Mouse (Mus musculus) myocyte (in vitro differentiated cells): ENCODE results near the gene Ttc39d. TPM values are rescaled to one million over a fixed set of nuclear protein-coding genes. Genes with fewer than 3 reads are reported as not detected.

ENCODE experiments used
- H3K27me3 ChIP-seq: one replicate; pipeline ENCODE4 v1.6.1; 2011; ENCODE audit not compliant: control insufficient read depth, insufficient read depth, insufficient read length
- H3K36me3 ChIP-seq: one replicate; pipeline ENCODE4 v1.6.1; 2011; ENCODE audit not compliant: control insufficient read depth, insufficient read depth
- H3K4me2 ChIP-seq: one replicate; pipeline ENCODE4 v1.6.1; 2011; ENCODE audit warnings: low read depth, control low read depth
- H3K4me3 ChIP-seq: one replicate; pipeline ENCODE4 v1.5.1; 2011; ENCODE audit warnings: mild to moderate bottlenecking, control low read depth, moderate library complexity
- H3K79me2 ChIP-seq: one replicate; pipeline ENCODE4 v1.6.1; 2011; ENCODE audit not compliant: control insufficient read depth, insufficient read depth
- H3ac ChIP-seq: one replicate; pipeline ENCODE4 v1.6.1; 2011; ENCODE audit not compliant: control insufficient read depth, insufficient read length
- CEBPB ChIP-seq: IDR thresholded peaks from 2 replicates; pipeline ENCODE4 v1.6.1; 2011; ENCODE audit warnings: mild to moderate bottlenecking, moderate library complexity; ENCODE audit not compliant: poor library complexity, insufficient read depth, severe bottlenecking
- E2F4 ChIP-seq: IDR thresholded peaks from one replicate; pipeline ENCODE4 v1.6.1; 2011; ENCODE audit warnings: mild to moderate bottlenecking, control low read depth, moderate library complexity; ENCODE audit not compliant: insufficient read depth
- MAX ChIP-seq: IDR thresholded peaks from one replicate; pipeline ENCODE4 v1.6.1; 2011; ENCODE audit warnings: low read depth, mild to moderate bottlenecking, control low read depth
- MYOD1 ChIP-seq, 3 experiments: IDR thresholded peaks; one replicate each; pipeline ENCODE4 v1.6.1; 2011; ENCODE audit warnings: control low read depth in 2 of 3, low read depth in 2 of 3, mild to moderate bottlenecking in 2 of 3, moderate library complexity in 1 of 3; ENCODE audit not compliant: insufficient read length in 2 of 3, control insufficient read depth in 1 of 3
- MYOG ChIP-seq, 3 experiments: IDR thresholded peaks; one replicate each; pipeline ENCODE4 v1.6.1; 2011; ENCODE audit warnings: control low read depth in 2 of 3, low read depth in 2 of 3, mild to moderate bottlenecking in 2 of 3; ENCODE audit not compliant: insufficient read length in 2 of 3, control insufficient read depth in 1 of 3, insufficient read depth in 1 of 3
- POLR2A ChIP-seq: IDR thresholded peaks from one replicate; pipeline ENCODE4 v1.6.1; 2011; ENCODE audit warnings: low read depth, mild to moderate bottlenecking, control low read depth, moderate library complexity; ENCODE audit not compliant: insufficient read length
- POLR2AphosphoS2 ChIP-seq: IDR thresholded peaks from one replicate; pipeline ENCODE4 v1.6.1; 2011; ENCODE audit warnings: low read depth, control low read depth; ENCODE audit not compliant: insufficient read length
- REST ChIP-seq: IDR thresholded peaks from one replicate; pipeline ENCODE4 v1.6.1; 2011; ENCODE audit warnings: mild to moderate bottlenecking, control low read depth, moderate library complexity; ENCODE audit not compliant: insufficient read depth, insufficient read length
- SRF ChIP-seq: IDR thresholded peaks from one replicate; pipeline ENCODE4 v1.6.1; 2011; ENCODE audit warnings: low read depth; ENCODE audit not compliant: control insufficient read depth, insufficient read length
- TCF12 ChIP-seq: IDR thresholded peaks from one replicate; pipeline ENCODE4 v1.6.1; 2011; ENCODE audit warnings: mild to moderate bottlenecking, control low read depth; ENCODE audit not compliant: poor library complexity, insufficient read depth, severe bottlenecking
- TCF3 ChIP-seq: IDR thresholded peaks from one replicate; pipeline ENCODE4 v1.6.1; 2011; ENCODE audit warnings: low read depth, control low read depth; ENCODE audit not compliant: insufficient read length
- USF1 ChIP-seq: IDR thresholded peaks from one replicate; pipeline ENCODE4 v1.6.1; 2011; ENCODE audit warnings: low read depth, mild to moderate bottlenecking, control low read depth, moderate library complexity
- polyA plus RNA-seq: library from polyadenylated mRNA; unstranded; fragments of >200 nt; fragmentation: generic; extraction: Trizol; gene quantifications from one replicate; pipeline ENCODE4 v1.2.1, GENCODE M21; 2012; ENCODE audit warnings: missing spikeins

Ttc39d gene
- polyA plus RNA-seq, 1 experiment, result 0.01 TPM

- H3K79me2 ChIP-seq, result no peaks in the 10 kb centered on the region
- TF ChIP-seq POLR2AphosphoS2 (no peak), SRF (no peak), MAX (no peak), USF1 (no peak), TCF3 (no peak), E2F4 (no peak), MYOG (IDR thresholded peaks at IDR 0.05; ENCODE audit: control insufficient read depth in 1 of 3, insufficient read depth in 1 of 3, insufficient read length in 2 of 3, low read depth in 2 of 3) (no peak)
Observed at GRCm38 (mm10) chr17:80180468-80180867, 26.8 kb upstream of the Ttc39d start.

GRCm38 (mm10) chr17:80183615-80184014 lies 23.6 kb upstream of the Ttc39d start:
- Histone ChIP-seq H3ac (no peak overlapping the region), H3K4me2 (no peak overlapping the region), H3K27me3 (no peaks in the 10 kb centered on the region), H3K79me2 (no peaks in the 10 kb centered on the region), H3K4me3 (no peak overlapping the region), H3K36me3 (no peaks in the 10 kb centered on the region)
- no peak for TF ChIP-seq SRF
- TF ChIP-seq TCF12, result no peak
- TF ChIP-seq REST, result no peak
- TF ChIP-seq POLR2AphosphoS2, result no peak
- no peak for TF ChIP-seq USF1
- no peak for TF ChIP-seq E2F4
- TF ChIP-seq POLR2A, result no peak
- no peak for TF ChIP-seq MYOG (IDR thresholded peaks at IDR 0.05; ENCODE audit: control insufficient read depth in 1 of 3, insufficient read depth in 1 of 3, insufficient read length in 2 of 3, low read depth in 2 of 3)
- no peak for TF ChIP-seq TCF3
- TF ChIP-seq MYOD1 (IDR thresholded peaks at IDR 0.05; ENCODE audit: control insufficient read depth in 1 of 3, insufficient read length in 2 of 3, low read depth in 2 of 3), result no peak
- TF ChIP-seq MAX, result no peak
- no peak for TF ChIP-seq CEBPB

More at GRCm38 (mm10) chr17:80180468-80180867, 26.8 kb upstream of the Ttc39d start:
- Histone ChIP-seq H3K4me2 (no peak overlapping the region), H3K36me3 (no peaks in the 10 kb centered on the region), H3ac (no peak overlapping the region), H3K4me3 (no peak overlapping the region), H3K27me3 (no peaks in the 10 kb centered on the region)

GRCm38 (mm10) chr17:80193075-80193474 lies 14.2 kb upstream of the Ttc39d start:
- H3K27me3 ChIP-seq, result no peaks in the 10 kb centered on the region
- no peak overlapping the region for H3K4me3 ChIP-seq
- H3K36me3 ChIP-seq, result peaks cover 20% of the 10 kb centered on the region
- TF ChIP-seq REST (no peak), CEBPB (no peak), MAX (no peak), POLR2AphosphoS2 (no peak), TCF12 (no peak), MYOD1 (IDR thresholded peaks at IDR 0.05; ENCODE audit: control insufficient read depth in 1 of 3, insufficient read length in 2 of 3, low read depth in 2 of 3) (no peak), E2F4 (no peak), SRF (no peak), POLR2A (no peak), TCF3 (no peak), MYOG (IDR thresholded peaks at IDR 0.05; ENCODE audit: control insufficient read depth in 1 of 3, insufficient read depth in 1 of 3, insufficient read length in 2 of 3, low read depth in 2 of 3) (no peak), USF1 (no peak)
- H3K4me2 ChIP-seq, result no peak overlapping the region
- H3K79me2 ChIP-seq, result no peaks in the 10 kb centered on the region
- no peak overlapping the region for H3ac ChIP-seq

- H3K36me3 ChIP-seq, result peaks cover 68% of the 10 kb centered on the region
- no peak for TF ChIP-seq POLR2AphosphoS2
- TF ChIP-seq REST, result no peak
- TF ChIP-seq CEBPB, result no peak
- no peak for TF ChIP-seq MYOG (IDR thresholded peaks at IDR 0.05; ENCODE audit: control insufficient read depth in 1 of 3, insufficient read depth in 1 of 3, insufficient read length in 2 of 3, low read depth in 2 of 3)
- TF ChIP-seq TCF12, result no peak
- no peak for TF ChIP-seq TCF3
- no peak for TF ChIP-seq MYOD1 (IDR thresholded peaks at IDR 0.05; ENCODE audit: control insufficient read depth in 1 of 3, insufficient read length in 2 of 3, low read depth in 2 of 3)
- TF ChIP-seq USF1, result no peak
- TF ChIP-seq POLR2A, result no peak
- no peak for TF ChIP-seq E2F4
- no peak overlapping the region for H3ac ChIP-seq
- H3K79me2 ChIP-seq, result peaks cover 52% of the 10 kb centered on the region
- no peaks in the 10 kb centered on the region for H3K27me3 ChIP-seq
- H3K4me2 ChIP-seq, result no peak overlapping the region
- no peak overlapping the region for H3K4me3 ChIP-seq
Observed at GRCm38 (mm10) chr17:80199160-80199778, 8.0 kb upstream of the Ttc39d start.

- H3K27me3 ChIP-seq, result no peaks in the 10 kb centered on the region
- peaks cover 47% of the 10 kb centered on the region for H3K36me3 ChIP-seq
- peak overlapping the region; percentile 94 for H3K4me3 ChIP-seq
- peak overlapping the region; percentile 86 for H3ac ChIP-seq
- no peak for TF ChIP-seq MYOD1 (IDR thresholded peaks at IDR 0.05; ENCODE audit: control insufficient read depth in 1 of 3, insufficient read length in 2 of 3, low read depth in 2 of 3)
- TF ChIP-seq POLR2A, result no peak
- no peak for TF ChIP-seq POLR2AphosphoS2
- TF ChIP-seq E2F4, result no peak
- TF ChIP-seq SRF, result no peak
- TF ChIP-seq TCF12, result no peak
- TF ChIP-seq CEBPB, result no peak
- no peak for TF ChIP-seq TCF3
- H3K4me2 ChIP-seq, result peak overlapping the region; percentile 95
- H3K79me2 ChIP-seq, result peaks cover 58% of the 10 kb centered on the region
Observed at GRCm38 (mm10) chr17:80205657-80206056, 1.6 kb upstream of the Ttc39d start.
